Mouse (Mus musculus) gastrocnemius, adult 2 months (tissue): ENCODE measurements at regions not wholly inside any gene's neighbourhood (a gene's known extent, or its start where the extent isn't known, plus 50 kb on each side); places are given as distances from the start of the nearest gene placed in this dataset.
A peak's percentile ranks its signal among the peaks of the same experiment; 100 is the strongest.

Experiments
- DNase-seq: peaks from one replicate; pipeline ENCODE4 v3.0.0; 2022
- H3K27ac ChIP-seq: fragments of 200-600 bp; 2 replicates; pipeline ENCODE4 v1.8.1; 2022; ENCODE audit warnings: mild to moderate bottlenecking
- H3K4me3 ChIP-seq: fragments of 200-600 bp; 2 replicates; pipeline ENCODE4 v1.8.1; 2022; ENCODE audit warnings: mild to moderate bottlenecking, moderate library complexity
- CTCF ChIP-seq: fragments of 200-600 bp; IDR thresholded peaks from 2 replicates; pipeline ENCODE4 v1.8.1; 2022; ENCODE audit warnings: antibody characterized with exemption, mild to moderate bottlenecking, moderate library complexity
- intact Hi-C: fragments of 180-260 bp; cut with DNase I; formaldehyde crosslinking; loops from one replicate; pipeline ENCODE4 v1.15.1; 2025

GRCm38 (mm10) chr8:25384591-25384990 is 560.4 kb upstream of the Adam5 start:
- intact Hi-C loops = no loop called here
- no peak overlapping the region for H3K27ac ChIP-seq
- DNase-seq = no peak
- H3K4me3 ChIP-seq = no peak overlapping the region
- no peak for TF ChIP-seq CTCF

GRCm38 (mm10) chr8:25373276-25373675 is 549.1 kb upstream of the Adam5 start:
- Histone ChIP-seq H3K4me3 (no peak overlapping the region), H3K27ac (no peak overlapping the region)
- no peak for TF ChIP-seq CTCF
- intact Hi-C loops = no loop called here
- DNase-seq = no peak

- no peak for DNase-seq
- TF ChIP-seq CTCF = no peak
- intact Hi-C loops = no loop called here
- Histone ChIP-seq H3K27ac (no peak overlapping the region), H3K4me3 (no peak overlapping the region)
These were observed 546.8 kb upstream of the Adam5 start for GRCm38 (mm10) chr8:25370947-25371346.

GRCm38 (mm10) chr8:25369331-25369730 is 545.2 kb upstream of the Adam5 start:
- DNase-seq = no peak
- no peak overlapping the region for H3K27ac ChIP-seq
- H3K4me3 ChIP-seq = no peak overlapping the region
- intact Hi-C loops = no loop called here
- no peak for TF ChIP-seq CTCF

GRCm38 (mm10) chr8:25368561-25369091 is 544.5 kb upstream of the Adam5 start:
- H3K4me3 ChIP-seq = peak overlapping the region; percentile 21
- intact Hi-C loops = no loop called here
- peak; percentile 74 for DNase-seq
- peak overlapping the region; percentile 77 for H3K27ac ChIP-seq
- no peak for TF ChIP-seq CTCF

- intact Hi-C loops = no loop called here
- Histone ChIP-seq H3K4me3 (no peak overlapping the region), H3K27ac (peak overlapping the region; percentile 77)
- TF ChIP-seq CTCF = no peak
- no peak for DNase-seq
These were observed 543.8 kb upstream of the Adam5 start for GRCm38 (mm10) chr8:25367806-25368549.

GRCm38 (mm10) chr8:25366181-25366580 is 542.0 kb upstream of the Adam5 start:
- intact Hi-C loops = no loop called here
- Histone ChIP-seq H3K4me3 (no peak overlapping the region), H3K27ac (peak overlapping the region; percentile 2; the same call in 1 of the 2 replicates)
- TF ChIP-seq CTCF = no peak
- peak; percentile 64 for DNase-seq

GRCm38 (mm10) chr8:25362656-25363055 is 538.5 kb upstream of the Adam5 start:
- Histone ChIP-seq H3K27ac (no peak overlapping the region), H3K4me3 (no peak overlapping the region)
- TF ChIP-seq CTCF = no peak
- intact Hi-C loops = no loop called here
- no peak for DNase-seq

GRCm38 (mm10) chr8:25362146-25362545 is 538.0 kb upstream of the Adam5 start:
- intact Hi-C loops = no loop called here
- no peak overlapping the region for H3K27ac ChIP-seq
- no peak overlapping the region for H3K4me3 ChIP-seq
- no peak for DNase-seq
- no peak for TF ChIP-seq CTCF

GRCm38 (mm10) chr8:25361420-25361819 is 537.3 kb upstream of the Adam5 start:
- Histone ChIP-seq H3K27ac (no peak overlapping the region), H3K4me3 (no peak overlapping the region)
- intact Hi-C loops = no loop called here
- TF ChIP-seq CTCF = peak; percentile 41
- DNase-seq = no peak

- no peak for TF ChIP-seq CTCF
- intact Hi-C loops = no loop called here
- no peak overlapping the region for H3K27ac ChIP-seq
- H3K4me3 ChIP-seq = no peak overlapping the region
- DNase-seq = peak; percentile 22
These were observed 534.5 kb upstream of the Adam5 start for GRCm38 (mm10) chr8:25358539-25359165.

GRCm38 (mm10) chr8:25353822-25354770 is 529.9 kb upstream of the Adam5 start:
- no peak for TF ChIP-seq CTCF
- intact Hi-C loops = no loop called here
- H3K4me3 ChIP-seq = peak overlapping the region; percentile 43
- H3K27ac ChIP-seq = peak overlapping the region; percentile 64
- peak; percentile 21 for DNase-seq
